Mouse (Mus musculus) frontal cortex, postnatal 14 days (tissue): Measurements from ENCODE around the gene Commd1.

ENCODE experiments used
- DNase-seq, 2 experiments: peaks; one replicate each; pipeline ENCODE4 v3.0.0; 2022; ENCODE audit warnings: low spot score in 2 of 2

Commd1 gene

DNA sequence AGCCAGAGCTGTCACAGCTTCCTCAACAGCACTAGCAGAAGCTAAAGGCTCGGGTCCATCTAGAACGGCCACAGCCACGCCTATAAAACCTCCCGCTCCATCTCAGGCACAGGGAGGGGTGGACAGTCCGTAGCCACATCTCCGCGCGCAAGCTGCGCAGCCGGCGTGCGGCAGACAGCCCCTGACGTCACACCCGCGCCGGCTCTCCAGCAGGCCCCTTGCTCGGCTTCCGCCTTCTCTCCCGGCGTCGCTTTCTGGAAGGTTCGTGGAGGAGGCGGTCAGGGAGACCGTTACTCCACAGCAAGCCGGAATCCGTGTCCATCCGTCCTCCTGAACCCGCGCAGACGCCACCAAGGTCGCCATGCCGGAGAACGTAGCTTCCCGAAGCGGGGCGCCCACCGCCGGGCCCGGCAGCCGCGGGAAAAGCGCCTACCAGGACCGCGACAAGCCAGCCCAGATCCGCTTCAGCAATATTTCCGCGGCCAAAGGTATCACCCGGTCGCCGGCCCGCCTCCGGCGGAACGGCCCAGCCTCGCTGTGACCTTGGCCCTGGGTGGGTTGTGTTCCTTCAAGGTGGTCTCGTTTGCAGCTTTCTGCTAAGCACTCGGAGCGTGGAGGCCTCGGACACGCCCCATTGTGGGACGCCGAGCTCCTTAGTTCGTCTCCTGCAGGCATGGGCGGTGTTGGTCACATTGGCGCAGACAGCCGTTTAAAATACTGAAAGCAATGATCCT lies 8.4 kb upstream of the Commd1 start, which contains the start of gene Cct4:
Gene Cct4, plus strand, starts transcription at position 127 of the 734 bp plus-strand sequence.
- peak; percentile 85 to 88 for DNase-seq

DNA sequence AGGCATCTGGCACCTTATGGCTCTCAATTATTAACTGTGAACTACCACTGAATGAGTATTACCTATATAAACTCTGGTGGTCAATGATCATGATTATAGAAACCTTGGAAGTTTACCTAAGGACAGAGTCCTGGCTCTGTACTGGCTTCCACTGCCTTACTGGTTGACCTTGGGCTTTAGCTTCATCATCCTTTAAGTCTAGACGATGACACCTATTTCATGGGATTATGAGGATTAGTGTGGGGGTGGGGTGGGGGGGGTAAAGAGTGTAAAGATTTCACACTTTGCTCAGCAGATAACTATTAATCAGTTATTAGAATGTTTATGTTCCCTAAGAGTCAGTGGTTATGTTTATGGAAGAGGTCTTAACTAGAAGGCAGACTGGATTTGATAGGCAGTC lies 7.6 kb upstream of the Commd1 start:
- DNase-seq: no peak

DNA sequence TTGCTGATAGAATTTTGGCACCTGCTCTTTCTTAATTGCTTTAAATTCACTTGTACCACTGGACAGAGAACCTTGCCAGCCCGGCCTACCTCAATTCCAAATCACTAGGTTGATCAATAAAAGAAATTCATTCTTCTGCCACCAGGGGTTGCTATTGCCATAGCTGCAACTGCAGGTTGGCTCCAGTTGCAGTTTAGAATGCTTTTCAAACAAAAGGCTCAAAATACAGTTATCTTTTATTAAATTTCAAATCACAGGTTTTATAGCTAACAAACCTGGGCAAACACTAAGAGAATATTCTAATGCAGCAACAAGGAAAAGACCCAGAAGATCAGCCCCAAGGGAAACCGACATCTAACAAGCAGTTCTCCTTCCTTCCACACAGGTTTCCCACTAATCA lies 5.2 kb upstream of the Commd1 start:
- no peak for DNase-seq

DNA sequence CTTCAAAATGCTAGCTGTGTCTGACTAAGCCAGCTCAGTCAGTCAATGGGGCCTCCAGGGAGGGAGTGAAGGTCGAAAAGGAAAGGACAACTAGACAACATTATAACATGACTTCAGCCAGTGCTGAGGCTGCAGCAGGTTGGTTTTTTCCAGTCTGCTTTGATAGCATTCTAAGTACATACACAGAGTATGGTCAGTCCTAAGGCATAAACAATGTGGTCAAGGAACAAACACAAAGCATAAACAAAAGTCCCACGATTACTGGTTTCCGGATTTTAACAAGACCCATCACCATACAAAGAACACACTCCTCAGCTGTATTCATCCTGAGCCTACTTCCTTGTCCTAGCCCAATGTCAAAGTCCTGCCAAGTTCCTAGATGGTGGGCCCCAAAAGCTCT lies 3.3 kb upstream of the Commd1 start:
- no peak for DNase-seq

DNA sequence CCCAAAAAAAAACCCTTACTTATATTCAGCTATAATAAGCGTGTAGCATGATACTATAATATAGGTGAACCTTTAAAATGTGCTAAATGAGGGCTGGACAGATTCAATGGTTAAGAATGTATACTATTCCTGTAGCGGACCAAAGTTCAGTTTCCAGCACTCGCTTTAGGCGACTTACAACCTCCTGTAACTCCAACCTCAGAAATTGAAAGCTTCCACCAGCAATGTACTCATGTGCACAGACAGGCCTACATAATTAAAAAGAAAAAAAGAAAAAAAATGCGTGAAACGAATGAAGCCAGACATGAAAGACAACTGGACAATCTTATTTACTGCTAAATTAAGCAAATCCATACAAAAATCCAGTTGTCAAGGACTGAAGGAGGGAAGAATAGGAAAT lies 664 bp upstream of the Commd1 start:
- DNase-seq: no peak

DNA sequence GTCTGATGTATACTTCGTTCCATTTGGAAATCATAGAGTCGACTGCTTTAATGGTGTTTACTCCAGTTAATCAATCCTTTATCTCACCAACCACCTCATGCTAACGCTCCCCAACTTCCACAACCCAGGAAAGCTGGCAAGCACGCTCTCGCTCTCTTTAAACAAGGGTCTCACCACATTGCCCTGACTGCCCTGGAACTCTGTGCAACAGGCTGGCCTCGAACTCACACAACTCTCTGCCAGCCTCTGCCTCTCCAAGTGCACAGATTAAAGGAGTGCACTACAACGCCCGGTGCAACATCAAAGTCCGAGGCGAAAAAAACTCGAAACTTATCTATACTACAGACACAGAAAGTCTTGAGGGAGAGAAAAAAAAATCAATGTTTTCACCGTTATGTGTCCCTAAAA lies 635 bp downstream of the Commd1 start:
- DNase-seq: no peak

DNA sequence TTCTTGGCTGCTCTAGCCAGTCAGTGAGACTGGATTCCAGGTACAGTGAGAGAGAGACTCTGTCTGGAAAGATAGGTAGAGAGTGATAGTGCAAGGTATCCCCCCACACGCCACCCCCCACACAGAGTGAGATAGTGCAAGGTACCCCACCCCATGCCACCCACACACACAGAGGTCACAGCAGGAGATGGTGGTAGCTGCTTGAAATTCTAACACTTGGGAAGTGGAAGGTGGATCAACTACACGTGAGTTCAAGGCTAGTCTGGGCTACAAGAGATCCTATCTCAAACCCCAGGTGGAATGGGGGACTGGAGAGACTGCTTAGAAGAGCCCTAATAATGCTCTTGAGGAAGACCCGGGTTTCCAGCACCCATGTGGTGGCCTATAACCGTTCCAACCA lies 1.1 kb downstream of the Commd1 start:
- DNase-seq: no peak

DNA sequence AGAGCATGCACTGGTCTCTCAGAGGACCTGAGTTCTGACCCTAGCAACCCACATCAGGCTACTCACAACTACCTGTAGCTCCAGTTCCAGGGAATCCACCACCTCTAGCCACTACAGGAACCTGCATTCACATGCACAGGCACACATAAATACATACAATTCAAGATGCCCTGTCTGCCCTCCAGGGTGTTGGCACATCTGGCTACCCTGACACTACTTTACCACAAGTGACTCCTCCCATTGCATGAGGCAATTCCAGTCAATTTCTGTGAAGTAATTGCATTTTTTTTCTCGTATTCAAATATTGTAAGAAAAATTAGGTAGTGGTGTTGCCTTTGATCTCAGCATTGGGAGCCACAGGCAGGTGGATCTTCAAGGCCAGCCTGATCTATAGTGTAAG lies 3.0 kb downstream of the Commd1 start:
- DNase-seq: no peak

DNA sequence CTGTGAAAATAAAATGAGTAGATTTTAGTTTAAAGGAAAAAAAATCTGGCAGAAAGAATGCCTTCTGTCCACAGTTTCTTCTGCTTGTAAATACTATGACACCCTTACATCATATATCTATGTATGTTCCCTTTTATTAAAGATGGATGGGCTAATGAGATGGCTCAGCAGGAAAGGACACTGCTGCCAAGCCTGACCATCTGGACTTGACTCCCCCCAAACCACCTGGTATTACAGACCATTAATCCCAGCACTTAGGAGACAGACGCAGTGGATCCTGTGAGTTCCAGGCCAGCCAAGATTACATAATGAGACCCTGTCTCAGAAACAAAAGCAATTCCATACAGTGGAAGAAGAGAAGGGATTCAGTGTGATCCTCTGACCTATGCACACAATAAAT lies 3.5 kb downstream of the Commd1 start:
- no peak for DNase-seq

DNA sequence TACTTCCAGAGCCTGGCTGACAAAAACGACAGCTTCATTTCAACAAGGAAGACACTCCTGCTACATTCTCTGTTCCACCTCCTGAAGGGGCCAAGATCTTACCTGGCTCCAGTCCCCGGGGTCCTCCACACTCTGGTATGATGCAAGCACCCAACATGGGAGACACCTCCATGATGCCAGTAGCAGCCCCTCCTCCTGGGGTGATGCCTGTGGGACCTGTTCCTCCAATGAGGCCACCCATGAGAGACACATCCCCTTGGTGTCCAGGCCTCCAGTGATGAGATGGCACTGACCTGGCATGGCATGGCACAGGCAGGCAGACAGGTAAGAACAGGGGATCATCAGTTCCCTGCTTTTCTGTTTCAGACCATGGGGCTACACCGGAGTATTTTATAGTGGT lies 4.0 kb downstream of the Commd1 start:
- DNase-seq: no peak

DNA sequence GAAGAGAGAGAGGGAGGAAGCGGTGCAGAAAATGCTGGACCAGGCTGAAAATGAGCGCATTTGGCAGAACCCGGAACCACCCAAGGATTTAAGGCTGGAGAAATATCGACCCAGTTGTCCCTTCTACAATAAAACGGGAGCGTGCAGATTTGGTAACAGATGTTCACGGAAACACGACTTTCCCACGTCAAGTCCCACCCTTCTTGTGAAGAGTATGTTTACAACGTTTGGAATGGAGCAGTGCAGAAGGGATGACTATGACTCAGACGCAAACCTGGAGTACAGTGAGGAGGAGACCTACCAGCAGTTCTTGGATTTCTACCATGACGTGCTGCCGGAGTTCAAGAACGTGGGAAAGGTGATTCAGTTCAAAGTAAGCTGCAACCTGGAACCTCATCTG lies 8.6 kb downstream of the Commd1 start:
- DNase-seq: no peak

DNA sequence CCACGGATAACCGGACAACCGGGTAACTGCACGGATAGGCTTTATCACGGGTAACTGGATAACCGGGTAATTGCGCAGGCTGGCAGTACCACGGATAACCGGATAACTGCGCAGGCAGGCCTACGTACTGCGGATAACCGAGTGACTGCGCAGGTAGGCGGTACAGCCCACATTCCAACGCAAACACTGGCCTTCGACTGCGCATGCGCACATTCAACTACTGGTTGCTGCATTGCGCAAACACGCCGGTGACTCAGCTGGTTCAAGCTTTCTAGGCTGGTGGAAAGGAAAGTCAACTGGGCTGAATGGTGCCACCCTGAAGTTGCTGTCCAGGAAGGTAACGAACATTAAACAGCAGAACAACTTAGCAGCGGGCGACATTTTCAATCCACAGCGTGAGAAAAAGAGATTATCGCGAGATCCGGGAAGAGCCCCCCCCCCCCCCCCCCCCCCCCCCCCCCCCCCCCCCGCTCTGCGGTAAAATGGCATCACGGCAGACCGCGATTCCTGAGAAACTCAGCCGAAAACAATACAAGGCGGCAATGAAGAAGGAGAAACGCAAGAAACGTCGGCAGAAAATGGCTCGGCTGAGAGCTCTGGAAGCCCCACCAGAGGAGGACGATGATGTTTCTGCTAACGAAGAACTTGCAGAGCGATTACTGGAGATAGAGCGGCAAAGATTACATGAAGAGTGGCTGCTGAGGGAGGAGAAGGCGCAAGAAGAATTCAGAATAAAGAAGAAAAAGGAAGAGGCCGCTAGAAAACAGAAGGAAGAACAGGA lies 9.2 kb downstream of the Commd1 start:
- peak; percentile 79 to 81 for DNase-seq

DNA sequence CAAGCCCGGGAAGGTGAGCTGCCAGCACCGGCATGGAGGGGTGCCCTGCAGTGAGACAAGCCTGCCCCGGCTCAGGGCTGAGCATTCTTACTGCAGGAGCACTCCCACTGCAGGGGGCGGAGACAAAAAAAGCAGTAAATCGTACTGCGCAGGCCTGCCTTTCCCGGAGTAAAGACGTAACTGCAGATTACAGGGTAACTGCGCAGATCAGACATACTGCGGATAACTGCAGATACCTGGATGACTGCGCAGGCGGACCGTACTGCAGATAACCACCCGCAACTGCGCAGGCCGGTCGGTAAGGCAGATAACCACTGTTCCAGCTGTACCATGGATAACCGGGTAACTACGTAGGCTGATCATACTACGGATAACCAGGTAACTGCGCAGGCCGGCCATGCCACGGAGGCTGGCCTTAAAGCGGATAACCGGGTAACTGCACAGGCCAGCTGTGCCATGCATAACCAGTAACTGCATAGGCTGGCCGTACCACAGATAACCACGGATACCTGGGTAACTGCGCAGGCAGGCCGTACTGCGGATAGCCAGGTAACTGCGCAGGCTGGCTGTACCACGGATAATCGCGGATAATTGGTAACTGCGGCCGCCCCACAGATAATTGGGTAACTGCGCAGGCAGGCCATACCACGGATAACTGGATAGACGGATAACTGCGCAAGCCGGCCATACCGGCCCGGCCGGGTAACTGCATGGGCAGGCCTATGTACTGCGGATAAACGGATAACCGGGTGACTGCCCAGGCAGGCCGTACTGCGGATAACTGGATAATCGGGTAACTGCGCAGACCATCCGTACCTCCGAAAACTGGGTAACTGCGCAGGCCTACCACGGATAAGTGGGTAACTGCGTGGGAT lies 10.1 kb downstream of the Commd1 start, which contains the start of gene Zrsr1:
Gene Zrsr1, plus strand, starts transcription at position 171 of the 875 bp plus-strand sequence.
- DNase-seq: peak; percentile 56

DNA sequence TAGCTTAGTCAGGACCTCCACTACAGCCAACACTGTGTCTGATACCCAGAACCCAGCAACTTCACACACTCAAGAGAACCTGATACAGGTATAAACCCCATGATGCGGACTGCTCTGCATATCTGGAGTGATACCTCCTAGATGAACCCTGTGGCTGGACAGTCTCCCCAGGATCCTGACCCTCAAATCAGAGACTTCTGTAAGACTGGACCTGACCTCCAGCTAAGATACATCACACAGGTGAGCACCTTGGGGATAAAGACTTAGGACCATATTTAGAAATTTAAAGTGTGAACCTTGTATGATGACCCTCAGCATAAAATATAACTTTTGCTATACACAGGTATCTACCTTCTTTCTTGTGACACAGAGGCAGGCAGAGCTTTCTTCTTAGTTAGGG lies 11.6 kb downstream of the Commd1 start:
- DNase-seq: no peak

DNA sequence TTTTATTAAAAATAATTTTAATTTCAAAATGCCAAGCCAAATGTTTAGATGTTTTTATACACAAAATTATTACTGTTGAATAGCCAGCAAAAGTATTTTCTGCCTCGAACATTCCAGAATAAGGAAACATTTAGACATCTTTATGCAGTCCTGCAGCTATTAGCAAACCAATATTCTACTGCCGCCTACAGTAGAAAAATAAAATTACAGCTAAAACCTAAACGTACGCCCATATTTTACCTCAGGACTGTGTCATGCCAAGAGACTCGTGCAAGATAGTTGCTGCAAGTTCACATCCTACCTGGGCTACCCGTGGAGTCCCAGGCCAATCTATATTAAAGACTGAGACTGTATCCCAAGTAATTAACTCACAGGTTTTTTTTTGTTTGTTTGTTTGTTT lies 12.7 kb downstream of the Commd1 start:
- no peak for DNase-seq

DNA sequence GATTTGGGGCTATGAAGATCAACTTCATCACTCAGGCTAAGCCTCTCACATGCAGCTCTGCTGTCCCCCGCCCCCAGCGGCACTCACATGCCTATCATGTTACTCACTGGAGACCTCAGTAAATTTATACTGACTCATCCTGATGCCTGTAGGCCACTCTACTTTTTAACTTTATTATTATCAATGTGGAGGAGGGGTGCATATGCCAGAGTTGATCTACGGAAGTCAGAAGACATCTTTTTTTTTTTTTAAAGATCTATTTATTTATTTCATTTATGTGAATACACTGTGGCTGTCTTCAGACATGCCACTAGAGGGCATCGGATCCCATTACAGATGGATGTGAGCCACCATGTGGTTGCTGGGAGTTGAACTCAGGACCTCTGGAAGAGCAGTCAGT lies 16.7 kb downstream of the Commd1 start:
- DNase-seq: no peak

DNA sequence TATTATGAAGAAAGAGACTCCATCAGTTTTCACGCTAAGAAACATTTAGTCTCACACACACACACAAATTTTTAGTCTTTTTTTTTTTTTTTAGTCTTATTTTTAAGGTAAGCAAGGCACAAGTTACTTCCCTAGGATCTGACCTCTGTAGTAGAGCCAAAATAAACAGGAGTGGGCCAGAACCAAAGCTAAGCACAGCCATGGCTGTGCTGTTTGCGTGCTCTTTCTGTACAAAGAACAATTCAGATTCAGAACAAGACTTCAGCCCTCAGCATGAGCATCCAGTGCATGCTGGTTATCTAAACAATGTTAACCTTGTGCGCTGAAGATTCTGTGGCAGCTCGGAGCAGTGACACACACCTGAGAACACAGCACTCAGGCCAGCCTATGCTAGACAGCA lies 17.8 kb downstream of the Commd1 start:
- DNase-seq: no peak

DNA sequence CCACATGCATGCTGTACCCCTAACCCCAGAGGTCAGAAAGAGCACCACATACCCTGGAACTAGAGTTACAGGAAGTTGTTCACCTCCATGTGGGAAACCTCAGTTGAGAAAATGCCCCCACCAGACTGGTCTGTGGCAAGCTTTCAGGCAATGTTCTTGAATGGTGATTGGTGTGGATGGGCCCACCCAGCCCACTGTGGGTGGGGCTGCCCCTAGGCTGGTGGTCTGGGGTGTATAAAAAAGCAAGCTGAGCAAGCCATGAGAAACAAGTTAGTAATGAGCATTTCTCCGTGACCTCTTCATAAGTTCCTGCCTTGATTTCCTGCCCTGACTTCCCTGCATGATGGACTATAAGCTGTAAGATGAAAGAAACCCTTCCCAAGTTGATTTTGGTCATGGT lies 20.1 kb downstream of the Commd1 start:
- no peak for DNase-seq

DNA sequence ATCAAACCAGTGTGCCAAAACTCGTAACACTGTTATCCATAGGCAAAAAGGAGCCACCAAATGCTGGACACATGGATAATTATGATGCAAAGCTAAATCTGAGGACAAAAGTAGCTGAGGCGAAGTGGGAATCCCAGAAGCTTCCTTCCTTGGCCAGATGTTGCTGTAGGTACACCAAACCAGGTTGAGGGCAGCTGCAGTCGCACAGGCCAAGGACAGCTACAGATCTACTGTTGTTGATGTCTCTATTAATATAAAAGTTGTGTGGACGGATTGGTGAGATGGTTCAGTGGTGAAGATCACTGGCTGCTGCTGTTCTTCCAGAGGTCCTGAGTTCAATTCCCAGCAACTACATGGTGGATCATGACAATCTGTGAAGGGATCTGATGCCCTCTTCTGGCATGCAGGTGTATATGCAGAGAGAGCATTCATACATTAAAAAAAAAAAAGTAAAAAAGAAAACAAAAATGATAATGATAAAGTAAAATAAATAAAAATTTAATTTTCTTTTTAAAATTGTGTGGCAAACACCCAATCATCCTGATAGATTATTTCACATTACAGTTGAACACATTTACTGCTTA lies 24.3 kb downstream of the Commd1 start:
- no peak for DNase-seq

DNA sequence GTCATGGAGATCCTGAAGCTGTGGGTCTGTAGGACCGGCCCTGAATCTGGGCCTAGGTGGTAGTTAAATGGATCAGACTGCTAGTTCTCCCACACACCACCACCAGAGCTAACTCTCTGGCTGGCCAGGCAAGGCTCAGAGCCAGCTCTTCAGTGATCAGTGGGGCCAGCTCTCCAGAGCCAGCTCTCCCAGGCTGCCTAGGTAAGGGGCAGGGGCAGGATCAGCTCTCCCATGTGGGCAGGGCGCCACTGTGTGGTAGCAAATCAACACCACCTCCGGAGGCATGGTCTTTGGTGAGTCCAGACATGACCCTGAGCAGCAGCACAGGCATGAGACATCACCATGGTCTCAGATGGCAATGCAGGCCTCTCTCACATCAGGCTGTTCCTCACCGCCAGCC lies 25.4 kb downstream of the Commd1 start:
- DNase-seq: no peak

DNA sequence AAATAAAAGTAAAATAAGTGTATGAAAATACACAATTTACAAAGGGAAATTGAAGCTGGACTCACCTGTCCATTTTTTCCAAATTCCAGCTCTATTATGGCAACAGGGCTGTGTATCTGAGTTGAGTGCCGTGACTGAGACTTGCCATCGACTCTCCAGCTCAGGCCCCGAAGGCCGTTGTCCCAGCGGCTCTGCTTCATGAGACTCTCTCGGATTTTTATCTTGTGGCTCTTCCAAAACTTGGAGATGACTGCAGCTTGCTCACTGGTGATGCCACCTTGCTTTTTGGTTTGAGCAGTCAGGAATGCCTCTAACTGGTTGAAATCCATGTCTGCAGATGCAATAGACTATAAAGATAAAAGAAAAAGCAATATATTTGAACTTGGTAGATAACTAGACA lies 25.8 kb downstream of the Commd1 start:
- DNase-seq: no peak

DNA sequence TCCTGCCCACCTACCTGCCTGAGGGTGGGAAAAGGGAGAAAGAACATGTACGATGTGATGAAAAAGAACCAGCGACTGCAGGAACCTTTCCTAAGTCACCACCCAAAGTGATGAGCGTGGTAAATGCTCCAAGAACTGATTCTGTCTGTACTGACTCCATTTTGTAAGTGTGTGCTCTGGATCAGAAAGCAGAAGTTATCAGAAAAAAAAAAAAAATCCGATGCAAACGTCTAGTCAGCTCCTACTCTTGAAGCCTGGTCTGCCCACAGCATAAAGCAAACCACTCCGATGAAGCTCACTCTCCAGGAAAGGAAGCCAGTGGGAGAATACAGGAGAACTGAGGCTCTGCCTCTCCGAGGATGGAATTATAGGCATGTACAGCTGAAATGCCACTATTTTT lies 29.5 kb downstream of the Commd1 start:
- no peak for DNase-seq
